Mouse (Mus musculus) Patski (cell line): ENCODE measurements around the gene 1700025G04Rik. TPM values are rescaled to one million over a fixed set of nuclear protein-coding genes. Genes with fewer than 3 reads are reported as not detected.

Experiments used
- ATAC-seq: fragments of 100-300 bp; one replicate; pipeline ENCODE4 v1.8.0; 2021
- CTCF ChIA-PET: fragments of 350-600 bp; sonication (Branson Sonifier 250); formaldehyde crosslinking; loops from one replicate; lab custom pipeline; 2022; ENCODE audit warnings: inconsistent platforms; lab: Charles Lee
- POLR2A ChIA-PET: fragments of 350-600 bp; sonication (Branson Sonifier 250); formaldehyde crosslinking; loops from one replicate; lab custom pipeline; 2022; ENCODE audit warnings: antibody characterized with exemption, inconsistent platforms; lab: Charles Lee
- DNase-seq: peaks from one replicate; pipeline ENCODE4 v3.0.0-alpha.2; 2011; ENCODE audit warnings: low read depth, low spot score
- H3K27me3 ChIP-seq: fragments of 371-371 bp; one replicate; pipeline ENCODE4 v1.5.1; 2021
- CTCF ChIP-seq: fragments of 100-300 bp; IDR thresholded peaks from one replicate; pipeline ENCODE4 v1.5.1; 2021
- in situ Hi-C: fragments of 300-500 bp; cut with MboI; formaldehyde crosslinking; loops from 3 replicates; pipeline ENCODE4 v1.11.1; 2018; ENCODE audit warnings: low pct_unique_long_range_greater_than_20kb, mixed read lengths
- polyA plus RNA-seq: library from polyadenylated mRNA; unstranded; gene quantifications from one replicate; pipeline ENCODE4 v1.2.3, GENCODE M21; 2021

The 1700025G04Rik gene
- polyA plus RNA-seq, 1 experiment from 2014 or later, result 56.7 TPM

GRCm38 (mm10) chr1:151979803-151980456 is 110.0 kb downstream of the 1700025G04Rik start:
- DNase-seq, result no peak

GRCm38 (mm10) chr1:151978751-151979150 is 111.2 kb downstream of the 1700025G04Rik start:
- DNase-seq, result no peak
- POLR2A ChIA-PET, result no interaction called here
- in situ Hi-C loops, result no loop called here
- no peaks in the 10 kb centered on the region for H3K27me3 ChIP-seq
- no peak for TF ChIP-seq CTCF
- no peak for ATAC-seq
- CTCF ChIA-PET, result interaction anchor here (1.7 kb wide), 1 partner anchor 11 kb away, joined by 5 read pairs; no protein-coding TSS in a partner anchor

More at GRCm38 (mm10) chr1:151979803-151980456, 110.0 kb downstream of the 1700025G04Rik start:
- H3K27me3 ChIP-seq, result no peaks in the 10 kb centered on the region
- no peak for TF ChIP-seq CTCF
- ChIA-PET POLR2A (no interaction called here), CTCF (no interaction called here)
- in situ Hi-C loops, result no loop called here
- ATAC-seq, result no peak

GRCm38 (mm10) chr1:151977596-151977995 is 112.3 kb downstream of the 1700025G04Rik start:
- in situ Hi-C loops, result no loop called here
- no peak for TF ChIP-seq CTCF
- DNase-seq, result no peak
- H3K27me3 ChIP-seq, result no peaks in the 10 kb centered on the region
- POLR2A ChIA-PET, result interaction anchor here (0.6 kb wide), 1 partner anchor 390 kb away, joined by 3 read pairs; no protein-coding TSS in a partner anchor
- ATAC-seq, result no peak
- CTCF ChIA-PET, result interaction anchor here (1.7 kb wide), 1 partner anchor 12 kb away, joined by 5 read pairs; no protein-coding TSS in a partner anchor

GRCm38 (mm10) chr1:151976850-151977249 is 113.1 kb downstream of the 1700025G04Rik start:
- no peaks in the 10 kb centered on the region for H3K27me3 ChIP-seq
- in situ Hi-C loops, result no loop called here
- ChIA-PET CTCF (no interaction called here), POLR2A (no interaction called here)
- ATAC-seq, result no peak
- TF ChIP-seq CTCF, result no peak
- DNase-seq, result no peak

- H3K27me3 ChIP-seq, result no peaks in the 10 kb centered on the region
- ChIA-PET CTCF (no interaction called here), POLR2A (no interaction called here)
- TF ChIP-seq CTCF, result no peak
- DNase-seq (no peak), ATAC-seq (no peak)
- in situ Hi-C loops, result no loop called here
Observed at GRCm38 (mm10) chr1:151975418-151976379, 114.2 kb downstream of the 1700025G04Rik start.

- POLR2A ChIA-PET, result no interaction called here
- DNase-seq (no peak), ATAC-seq (no peak)
- in situ Hi-C loops, result no loop called here
- H3K27me3 ChIP-seq, result no peaks in the 10 kb centered on the region
- CTCF ChIA-PET, result no interaction called here
- no peak for TF ChIP-seq CTCF
Observed at GRCm38 (mm10) chr1:151974887-151975286, 115.0 kb downstream of the 1700025G04Rik start.

GRCm38 (mm10) chr1:151974424-151974823 is 115.5 kb downstream of the 1700025G04Rik start:
- DNase-seq, result no peak
- TF ChIP-seq CTCF, result no peak
- in situ Hi-C loops, result no loop called here
- H3K27me3 ChIP-seq, result no peaks in the 10 kb centered on the region
- CTCF ChIA-PET, result no interaction called here
- no peak for ATAC-seq
- POLR2A ChIA-PET, result no interaction called here

- ChIA-PET POLR2A (no interaction called here), CTCF (no interaction called here)
- DNase-seq (no peak), ATAC-seq (no peak)
- H3K27me3 ChIP-seq, result no peaks in the 10 kb centered on the region
- TF ChIP-seq CTCF, result no peak
- in situ Hi-C loops, result no loop called here
Observed at GRCm38 (mm10) chr1:151973110-151973700, 116.7 kb downstream of the 1700025G04Rik start.

- ATAC-seq (no peak), DNase-seq (no peak)
- no peak for TF ChIP-seq CTCF
- H3K27me3 ChIP-seq, result no peaks in the 10 kb centered on the region
- ChIA-PET CTCF (interaction anchor here (1.1 kb wide), 1 partner anchor 19 kb away, joined by 3 read pairs; no protein-coding TSS in a partner anchor), POLR2A (no interaction called here)
- in situ Hi-C loops, result no loop called here
Observed at GRCm38 (mm10) chr1:151971581-151971980, 118.3 kb downstream of the 1700025G04Rik start.

GRCm38 (mm10) chr1:151968126-151968525 is 121.8 kb downstream of the 1700025G04Rik start:
- POLR2A ChIA-PET, result no interaction called here
- DNase-seq (no peak), ATAC-seq (no peak)
- in situ Hi-C loops, result no loop called here
- H3K27me3 ChIP-seq, result no peaks in the 10 kb centered on the region
- no peak for TF ChIP-seq CTCF
- CTCF ChIA-PET, result no interaction called here
